Mouse (Mus musculus): ENCODE results near the gene Dhx15.

DNA sequence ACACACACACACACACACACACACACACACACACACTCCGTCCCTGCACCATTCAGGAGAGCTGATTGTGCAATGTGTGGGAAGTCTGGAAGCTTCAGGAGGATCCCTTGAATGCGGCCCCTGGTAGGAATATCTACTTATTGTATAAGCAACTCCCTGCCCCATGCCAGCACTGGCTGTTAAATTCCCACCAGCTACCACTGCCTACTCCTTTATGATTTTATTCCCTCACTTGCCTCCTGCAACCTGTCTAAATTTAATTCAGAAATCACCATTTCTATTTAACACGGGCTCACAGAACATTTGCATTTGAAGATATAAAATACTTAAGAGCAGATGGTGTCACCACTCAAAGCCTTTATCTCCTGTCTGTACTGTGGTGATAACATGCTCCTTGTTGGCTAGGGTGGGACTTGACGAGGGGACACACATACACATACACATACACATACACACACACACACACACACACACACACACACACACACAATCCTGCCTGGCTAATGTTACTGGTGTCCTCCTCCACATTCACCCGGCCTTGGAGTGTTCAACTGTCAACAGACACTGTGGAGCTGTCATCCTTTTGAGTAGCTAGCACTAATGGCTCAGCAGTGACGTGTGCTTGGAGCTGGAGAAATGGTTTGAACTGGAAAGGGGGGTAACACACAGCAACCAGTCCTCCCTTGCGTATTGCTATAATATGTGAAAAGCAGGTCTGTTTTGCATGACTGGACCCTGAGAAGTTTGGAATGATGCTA is 23.0 kb upstream of the Dhx15 start:
- TF ChIP-seq CTCF (IDR thresholded peaks at IDR 0.05; ENCODE audit: borderline replicate concordance, control insufficient read depth, extremely low read depth, insufficient read depth, low read length, poor library complexity) = no peak
- TF ChIP-seq POLR2A (IDR thresholded peaks at IDR 0.05; ENCODE audit: control insufficient read depth, extremely low read depth, insufficient read depth, low read length, poor library complexity) = no peak

Measured in thymus, adult 2 months (tissue).